Mouse (Mus musculus): ENCODE data around the gene Pcbp3. TPM values are rescaled to one million over a fixed set of nuclear protein-coding genes. Genes with fewer than 3 reads are reported as not detected.

The Pcbp3 gene
- polyA plus RNA-seq, 1 experiment from 2014 or later, result 23.8 TPM

DNA sequence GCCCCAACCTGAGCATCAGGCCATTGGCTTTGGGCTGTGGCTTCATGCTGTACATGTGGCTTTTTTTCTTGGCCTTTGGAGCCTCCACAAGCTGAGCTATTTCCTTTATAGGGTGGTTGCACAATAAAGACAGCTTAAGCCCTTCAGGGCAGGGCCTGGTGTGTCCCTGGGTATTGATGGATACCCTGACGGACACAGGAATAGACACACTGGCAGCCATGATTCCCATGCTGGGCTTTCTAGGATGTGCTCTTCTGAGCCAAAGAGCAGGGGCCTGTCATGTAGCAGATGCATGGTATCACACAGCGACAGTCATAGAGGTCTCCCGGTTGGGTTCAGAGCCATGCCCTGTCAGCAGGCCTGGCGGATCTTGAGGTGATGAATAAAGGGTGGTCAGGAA, 234.8 kb downstream of the Pcbp3 start:
- no peak overlapping the region for H3K4me2 ChIP-seq (ENCODE audit: low read depth, low read length)
- no peaks in the 10 kb centered on the region; the same call in 1 of the 2 replicates for H3K36me3 ChIP-seq (replicated peaks; ENCODE audit: control insufficient read depth, insufficient read depth, low read depth, low read length)
- H3K27ac ChIP-seq (replicated peaks; ENCODE audit: low read depth, low read length), result no peak overlapping the region
- no peaks in the 10 kb centered on the region for H3K27me3 ChIP-seq (ENCODE audit: control insufficient read depth, insufficient read depth, low read length)
- no peaks in the 10 kb centered on the region for H3K9me3 ChIP-seq (replicated peaks; ENCODE audit: control insufficient read depth, low read length)
- peaks cover under 1% of the 10 kb centered on the region; the same call in 1 of the 2 replicates for H3K4me1 ChIP-seq (ENCODE audit: control insufficient read depth, insufficient read depth, low read length)
- no peak for DNase-seq (ENCODE audit: low spot score)
- no peak overlapping the region for H3K4me3 ChIP-seq (ENCODE audit: low read depth, low read length)
- H3K9ac ChIP-seq (replicated peaks; ENCODE audit: low read length), result no peak overlapping the region
- 94% methylated on average over 4 of the region's 4 CpGs for WGBS
- no peak for ATAC-seq (replicated peaks; ENCODE audit: insufficient number of reproducible peaks, low FRiP score, low TSS enrichment, low read depth)

DNA sequence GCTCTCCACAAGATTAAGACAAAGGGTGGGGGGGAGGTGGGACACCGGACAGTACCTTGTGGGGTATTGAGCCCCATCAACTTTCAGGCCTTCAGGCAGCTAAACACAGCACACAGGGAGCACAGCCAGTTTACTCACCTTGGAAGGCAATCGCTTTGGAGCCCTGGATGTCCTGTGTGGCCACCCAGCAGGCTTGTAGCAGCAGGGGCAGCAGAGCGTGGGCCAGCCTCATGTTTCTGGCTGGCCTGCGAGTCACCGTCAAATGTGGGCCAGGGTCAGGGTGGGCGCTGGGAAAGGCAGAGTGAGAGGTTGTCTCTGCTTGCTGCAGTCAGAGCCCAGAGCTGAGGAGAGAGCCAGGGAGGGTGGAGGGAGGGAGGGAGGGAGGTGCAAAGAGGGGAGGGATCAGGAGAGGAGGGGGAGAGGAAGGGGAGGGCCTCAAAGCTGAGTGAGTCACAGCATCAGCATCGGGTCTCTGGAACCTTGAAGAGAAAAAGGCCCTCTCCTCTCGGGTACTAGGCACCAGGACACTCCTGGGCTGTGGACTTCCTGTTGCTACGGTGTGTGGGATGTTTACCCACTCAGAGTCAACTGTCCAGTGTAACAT, 235.9 kb downstream of the Pcbp3 start, which contains the start of gene Col6a1:
Col6a1 (minus strand) TSS at position 487 of the 604 bp plus-strand sequence.
- Histone ChIP-seq H3K9me3 (replicated peaks; ENCODE audit: control insufficient read depth, low read length) (no peaks in the 10 kb centered on the region), H3K27me3 (ENCODE audit: control insufficient read depth, insufficient read depth, low read length) (no peaks in the 10 kb centered on the region), H3K27ac (replicated peaks; ENCODE audit: low read depth, low read length) (0 out of 2 replicates have a peak within 1 kb of the TSS, but pooled peaks have one; percentile 6), H3K4me2 (ENCODE audit: low read depth, low read length) (peak within 1 kb of the TSS; percentile 29; the same call in 1 of the 2 replicates), H3K4me1 (ENCODE audit: control insufficient read depth, insufficient read depth, low read length) (no peaks in the 10 kb centered on the region), H3K9ac (replicated peaks; ENCODE audit: low read length) (peak within 1 kb of the TSS; percentile 55), H3K36me3 (replicated peaks; ENCODE audit: control insufficient read depth, insufficient read depth, low read depth, low read length) (no peaks in the 10 kb centered on the region; the same call in 1 of the 2 replicates), H3K4me3 (ENCODE audit: low read depth, low read length) (peak within 1 kb of the TSS; percentile 22)
- WGBS, result 30% methylated on average over 9 of the region's 9 CpGs
- DNase-seq (ENCODE audit: low spot score) (peak; percentile 73), ATAC-seq (replicated peaks; ENCODE audit: insufficient number of reproducible peaks, low FRiP score, low TSS enrichment, low read depth) (no peak; the same call in 1 of the 2 replicates)

- no peak overlapping the region for H3K4me3 ChIP-seq (ENCODE audit: low read depth, low read length)
- no peaks in the 10 kb centered on the region for H3K27me3 ChIP-seq (ENCODE audit: control insufficient read depth, insufficient read depth, low read length)
- DNase-seq (ENCODE audit: low spot score), result no peak
- 88% methylated on average over 2 of the region's 2 CpGs for WGBS
- H3K4me1 ChIP-seq (ENCODE audit: control insufficient read depth, insufficient read depth, low read length), result no peaks in the 10 kb centered on the region
- H3K36me3 ChIP-seq (replicated peaks; ENCODE audit: control insufficient read depth, insufficient read depth, low read depth, low read length), result no peaks in the 10 kb centered on the region; the same call in 1 of the 2 replicates
- no peak overlapping the region for H3K9ac ChIP-seq (replicated peaks; ENCODE audit: low read length)
- peak overlapping the region; percentile 29; the same call in 1 of the 2 replicates for H3K4me2 ChIP-seq (ENCODE audit: low read depth, low read length)
- H3K9me3 ChIP-seq (replicated peaks; ENCODE audit: control insufficient read depth, low read length), result no peaks in the 10 kb centered on the region
- ATAC-seq (replicated peaks; ENCODE audit: insufficient number of reproducible peaks, low FRiP score, low TSS enrichment, low read depth), result no peak
- no peak overlapping the region for H3K27ac ChIP-seq (replicated peaks; ENCODE audit: low read depth, low read length)
These were observed 236.6 kb downstream of the Pcbp3 start for GRCm38 (mm10) chr10:76725097-76725496.

DNA sequence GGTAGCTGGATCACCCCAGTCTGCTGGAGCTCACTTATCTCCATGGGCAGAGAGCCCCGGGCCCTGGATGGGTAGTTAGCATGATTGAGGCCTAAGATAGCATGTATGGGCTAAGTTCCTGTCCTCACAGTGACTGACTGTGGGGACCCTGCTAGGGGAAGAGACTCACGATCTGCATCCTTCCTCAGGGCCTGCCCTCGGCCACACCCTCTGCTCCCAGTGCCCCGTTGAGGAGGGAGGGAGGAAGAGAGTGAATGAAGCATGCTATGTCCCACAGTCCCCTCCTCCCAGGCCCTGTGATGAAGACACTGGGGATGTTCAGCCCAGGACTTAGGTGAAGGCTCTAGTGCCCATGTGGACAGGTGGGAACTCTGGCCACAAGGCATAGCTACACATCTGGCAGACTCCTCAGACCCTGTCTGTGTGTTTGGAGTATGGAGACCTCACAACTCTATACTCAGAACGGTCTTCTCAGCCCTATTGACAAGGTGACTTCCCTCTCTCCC, 237.4 kb downstream of the Pcbp3 start:
- no peak overlapping the region for H3K27ac ChIP-seq (replicated peaks; ENCODE audit: low read depth, low read length)

GRCm38 (mm10) chr10:76722751-76723450, 238.8 kb downstream of the Pcbp3 start:
- ATAC-seq (replicated peaks; ENCODE audit: insufficient number of reproducible peaks, low FRiP score, low TSS enrichment, low read depth) (no peak), DNase-seq (ENCODE audit: low spot score) (no peak)
- Histone ChIP-seq H3K36me3 (replicated peaks; ENCODE audit: control insufficient read depth, insufficient read depth, low read depth, low read length) (no peaks in the 10 kb centered on the region; the same call in 1 of the 2 replicates), H3K4me2 (ENCODE audit: low read depth, low read length) (no peak overlapping the region), H3K4me3 (ENCODE audit: low read depth, low read length) (no peak overlapping the region), H3K27ac (replicated peaks; ENCODE audit: low read depth, low read length) (no peak overlapping the region), H3K9ac (replicated peaks; ENCODE audit: low read length) (no peak overlapping the region), H3K4me1 (ENCODE audit: control insufficient read depth, insufficient read depth, low read length) (no peaks in the 10 kb centered on the region), H3K9me3 (replicated peaks; ENCODE audit: control insufficient read depth, low read length) (no peaks in the 10 kb centered on the region), H3K27me3 (ENCODE audit: control insufficient read depth, insufficient read depth, low read length) (no peaks in the 10 kb centered on the region)
- WGBS, result 85% methylated on average over 18 of the region's 18 CpGs

More for the DNA sequence above, 237.4 kb downstream of the Pcbp3 start:
- H3K36me3 ChIP-seq (replicated peaks; ENCODE audit: control insufficient read depth, insufficient read depth, low read depth, low read length), result no peaks in the 10 kb centered on the region; the same call in 1 of the 2 replicates
- H3K4me2 ChIP-seq (ENCODE audit: low read depth, low read length), result no peak overlapping the region
- H3K4me3 ChIP-seq (ENCODE audit: low read depth, low read length), result no peak overlapping the region
- WGBS, result 51% methylated on average over 5 of the region's 5 CpGs
- H3K4me1 ChIP-seq (ENCODE audit: control insufficient read depth, insufficient read depth, low read length), result no peaks in the 10 kb centered on the region
- ATAC-seq (replicated peaks; ENCODE audit: insufficient number of reproducible peaks, low FRiP score, low TSS enrichment, low read depth) (no peak), DNase-seq (ENCODE audit: low spot score) (no peak)
- no peaks in the 10 kb centered on the region for H3K27me3 ChIP-seq (ENCODE audit: control insufficient read depth, insufficient read depth, low read length)
- no peaks in the 10 kb centered on the region for H3K9me3 ChIP-seq (replicated peaks; ENCODE audit: control insufficient read depth, low read length)
- no peak overlapping the region; the same call in 1 of the 2 replicates for H3K9ac ChIP-seq (replicated peaks; ENCODE audit: low read length)

GRCm38 (mm10) chr10:76721746-76722145, 239.9 kb downstream of the Pcbp3 start:
- Histone ChIP-seq H3K36me3 (replicated peaks; ENCODE audit: control insufficient read depth, insufficient read depth, low read depth, low read length) (no peaks in the 10 kb centered on the region; the same call in 1 of the 2 replicates), H3K9ac (replicated peaks; ENCODE audit: low read length) (no peak overlapping the region), H3K27ac (replicated peaks; ENCODE audit: low read depth, low read length) (no peak overlapping the region), H3K4me2 (ENCODE audit: low read depth, low read length) (no peak overlapping the region), H3K9me3 (replicated peaks; ENCODE audit: control insufficient read depth, low read length) (no peaks in the 10 kb centered on the region), H3K4me3 (ENCODE audit: low read depth, low read length) (no peak overlapping the region), H3K4me1 (ENCODE audit: control insufficient read depth, insufficient read depth, low read length) (no peaks in the 10 kb centered on the region), H3K27me3 (ENCODE audit: control insufficient read depth, insufficient read depth, low read length) (no peaks in the 10 kb centered on the region)
- ATAC-seq (replicated peaks; ENCODE audit: insufficient number of reproducible peaks, low FRiP score, low TSS enrichment, low read depth) (no peak), DNase-seq (ENCODE audit: low spot score) (no peak)
- 91% methylated on average over 6 of the region's 6 CpGs for WGBS

DNA sequence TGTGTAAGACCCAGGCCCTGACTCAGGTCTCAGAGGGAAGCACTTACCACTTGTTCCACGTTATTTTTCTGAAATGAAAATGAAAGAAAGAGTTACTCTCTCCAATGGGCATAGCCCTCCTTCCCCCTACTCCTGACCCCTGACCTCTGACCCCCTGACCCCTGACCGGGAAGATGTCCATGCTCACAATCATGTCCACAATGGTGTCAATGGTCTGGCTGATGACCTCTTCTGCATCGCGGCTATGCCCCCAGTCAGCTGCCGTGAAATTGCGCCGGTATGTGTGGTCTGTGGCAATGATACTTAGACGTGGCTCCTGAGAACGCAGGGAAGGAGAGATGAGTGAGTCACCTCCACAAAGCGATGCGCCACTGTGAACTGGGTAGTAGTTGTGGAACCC, 240.5 kb downstream of the Pcbp3 start:
- Histone ChIP-seq H3K9me3 (replicated peaks; ENCODE audit: control insufficient read depth, low read length) (no peaks in the 10 kb centered on the region), H3K27ac (replicated peaks; ENCODE audit: low read depth, low read length) (no peak overlapping the region), H3K9ac (replicated peaks; ENCODE audit: low read length) (no peak overlapping the region), H3K4me2 (ENCODE audit: low read depth, low read length) (no peak overlapping the region), H3K4me1 (ENCODE audit: control insufficient read depth, insufficient read depth, low read length) (no peaks in the 10 kb centered on the region), H3K27me3 (ENCODE audit: control insufficient read depth, insufficient read depth, low read length) (no peaks in the 10 kb centered on the region), H3K36me3 (replicated peaks; ENCODE audit: control insufficient read depth, insufficient read depth, low read depth, low read length) (no peaks in the 10 kb centered on the region; the same call in 1 of the 2 replicates), H3K4me3 (ENCODE audit: low read depth, low read length) (no peak overlapping the region)
- WGBS, result 76% methylated on average over 11 of the region's 11 CpGs
- DNase-seq (ENCODE audit: low spot score) (no peak), ATAC-seq (replicated peaks; ENCODE audit: insufficient number of reproducible peaks, low FRiP score, low TSS enrichment, low read depth) (no peak)

DNA sequence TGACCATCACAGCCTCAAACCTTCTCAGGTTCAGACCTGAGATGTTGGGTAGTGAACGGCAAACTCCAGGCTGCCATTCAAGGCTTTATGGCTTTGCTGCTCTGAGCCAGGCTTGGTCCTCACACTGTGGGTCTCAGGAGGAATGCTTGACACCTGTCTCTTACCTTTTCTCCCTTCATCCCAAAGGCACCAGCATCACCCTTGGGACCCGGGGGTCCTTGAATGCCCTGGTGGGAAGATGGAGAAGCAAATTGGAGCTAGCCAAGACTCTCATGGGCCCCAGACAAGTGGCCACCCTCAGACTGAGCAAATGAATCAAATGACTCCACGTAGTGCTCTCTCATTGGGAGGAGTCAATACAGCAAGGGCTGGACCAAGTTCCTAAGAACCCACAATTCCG, 244.1 kb downstream of the Pcbp3 start:
- Histone ChIP-seq H3K36me3 (replicated peaks; ENCODE audit: control insufficient read depth, insufficient read depth, low read depth, low read length) (no peaks in the 10 kb centered on the region; the same call in 1 of the 2 replicates), H3K4me3 (ENCODE audit: low read depth, low read length) (no peak overlapping the region), H3K4me1 (ENCODE audit: control insufficient read depth, insufficient read depth, low read length) (no peaks in the 10 kb centered on the region), H3K27ac (replicated peaks; ENCODE audit: low read depth, low read length) (no peak overlapping the region), H3K27me3 (ENCODE audit: control insufficient read depth, insufficient read depth, low read length) (no peaks in the 10 kb centered on the region), H3K4me2 (ENCODE audit: low read depth, low read length) (no peak overlapping the region), H3K9ac (replicated peaks; ENCODE audit: low read length) (no peak overlapping the region), H3K9me3 (replicated peaks; ENCODE audit: control insufficient read depth, low read length) (no peaks in the 10 kb centered on the region)
- DNase-seq (ENCODE audit: low spot score), result no peak
- 86% methylated on average over 4 of the region's 4 CpGs for WGBS
- ATAC-seq (replicated peaks; ENCODE audit: insufficient number of reproducible peaks, low FRiP score, low TSS enrichment, low read depth), result no peak
